Mouse (Mus musculus): ENCODE results near the gene Blmh.

Blmh gene

DNA sequence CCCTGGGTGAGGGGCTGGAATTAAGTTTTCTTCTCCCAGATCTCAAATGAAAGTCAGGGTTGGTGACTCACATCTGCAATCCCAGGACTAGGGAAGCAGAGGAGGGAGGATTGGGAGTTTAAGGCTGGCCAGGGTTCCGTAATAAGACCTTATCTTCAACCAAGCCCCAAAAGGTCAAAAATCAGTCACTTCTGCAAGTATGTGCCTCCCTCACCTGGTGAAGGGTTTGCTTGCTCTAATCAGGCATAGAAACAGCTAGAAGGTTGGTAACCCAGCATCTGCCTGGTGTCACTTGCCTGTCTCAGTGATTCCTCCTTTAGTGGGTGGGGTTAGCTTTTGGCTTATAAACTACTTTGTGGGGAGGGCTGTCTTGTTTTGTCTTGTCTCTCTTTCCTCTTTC, 77.8 kb downstream of the Blmh start:
- DNase-seq, result no peak

GRCm38 (mm10) chr11:77005881-77006280, 81.3 kb downstream of the Blmh start:
- no peak for DNase-seq

GRCm38 (mm10) chr11:77006616-77007015, 82.0 kb downstream of the Blmh start:
- no peak for DNase-seq

GRCm38 (mm10) chr11:77009069-77010025, 84.7 kb downstream of the Blmh start:
- DNase-seq, result no peak

- no peak for DNase-seq
These were observed 86.3 kb downstream of the Blmh start for GRCm38 (mm10) chr11:77010762-77011475.

DNA sequence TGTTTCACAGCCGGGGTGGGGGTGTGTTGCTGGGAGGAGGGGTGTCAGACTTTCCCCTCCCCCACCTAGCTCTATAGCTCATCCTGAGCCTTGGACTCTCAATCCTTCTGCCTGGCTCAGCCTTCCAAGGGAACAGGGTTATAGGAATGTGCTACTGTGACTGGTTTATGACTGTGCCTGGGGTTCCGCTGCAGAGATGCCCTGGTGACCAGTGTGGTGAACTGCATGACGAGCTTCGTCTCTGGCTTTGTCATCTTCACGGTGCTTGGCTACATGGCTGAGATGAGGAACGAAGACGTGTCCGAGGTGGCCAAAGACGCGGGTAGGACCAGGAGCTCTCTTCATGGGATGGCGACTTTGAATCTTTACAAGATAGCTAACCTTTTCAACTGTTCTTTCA, 93.4 kb downstream of the Blmh start:
- no peak for DNase-seq

DNA sequence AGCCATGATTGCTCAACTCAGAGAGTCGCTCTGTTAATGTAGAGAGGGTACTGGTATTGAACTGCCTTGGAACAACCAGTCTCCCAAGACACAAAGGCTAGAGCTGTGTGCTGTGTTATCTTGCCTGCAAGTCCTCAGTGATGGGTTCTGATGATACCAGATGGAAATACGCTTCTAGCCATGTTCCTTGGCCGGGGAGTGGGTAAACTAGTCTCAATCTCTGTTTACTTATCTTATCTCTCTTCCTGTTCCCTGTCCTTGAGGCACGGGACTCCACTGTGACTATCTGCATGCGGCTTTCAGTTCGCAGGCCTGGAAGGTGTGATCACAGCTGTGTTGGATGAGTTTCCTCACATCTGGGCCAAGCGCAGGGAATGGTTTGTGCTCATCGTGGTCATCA, 94.9 kb downstream of the Blmh start:
- no peak for DNase-seq

DNA sequence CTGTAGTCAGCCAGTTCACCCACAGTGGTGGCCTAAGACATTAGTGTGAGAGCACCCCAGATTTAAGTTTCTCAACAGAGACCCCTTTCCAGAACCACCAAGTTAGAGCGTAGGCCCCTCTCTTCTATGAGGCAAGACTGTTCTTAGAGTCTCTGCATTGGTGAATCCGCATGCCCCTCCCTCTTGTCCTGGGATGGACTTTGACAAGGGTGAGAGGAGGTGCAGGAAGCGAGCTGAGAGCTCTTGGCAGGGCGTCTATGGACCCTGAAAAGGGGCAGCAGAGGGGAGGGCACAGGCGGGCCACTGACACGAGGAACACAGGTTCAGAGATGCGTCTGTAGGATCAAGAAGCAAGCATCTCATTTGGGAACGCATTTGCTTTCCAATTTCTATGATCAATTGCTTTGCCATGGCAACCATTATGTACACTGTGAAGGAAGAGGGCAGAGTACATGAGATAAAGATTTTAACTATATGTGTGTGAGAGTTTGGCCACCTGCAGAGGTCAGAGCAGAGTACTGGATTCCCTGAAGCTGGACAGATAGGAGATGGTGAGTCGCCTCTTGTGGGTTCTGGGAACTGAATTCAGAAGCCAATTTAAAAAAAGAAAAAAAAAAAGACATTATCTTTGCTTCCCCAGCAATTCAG, 97.3 kb downstream of the Blmh start:
- no peak for DNase-seq

DNA sequence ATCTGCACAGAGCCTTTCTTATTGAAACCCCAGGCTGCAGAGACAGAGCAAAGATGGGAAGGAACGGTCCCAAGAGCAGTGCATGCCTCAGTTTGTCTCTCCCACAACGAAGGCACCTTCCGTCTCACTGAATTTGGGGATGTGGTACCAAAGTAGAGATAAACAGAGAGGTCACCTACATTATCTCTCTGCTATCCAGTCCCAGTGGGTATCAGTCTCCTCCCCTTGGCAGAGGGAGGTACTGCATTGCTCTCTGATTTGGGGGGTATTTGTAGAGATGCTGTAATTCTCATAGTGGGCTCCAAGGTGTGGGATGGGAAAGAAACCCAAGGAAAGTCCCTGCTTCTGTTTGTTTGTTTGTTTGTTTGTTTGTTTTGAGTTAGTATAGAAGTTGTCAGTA, 102.0 kb downstream of the Blmh start:
- DNase-seq, result no peak

DNA sequence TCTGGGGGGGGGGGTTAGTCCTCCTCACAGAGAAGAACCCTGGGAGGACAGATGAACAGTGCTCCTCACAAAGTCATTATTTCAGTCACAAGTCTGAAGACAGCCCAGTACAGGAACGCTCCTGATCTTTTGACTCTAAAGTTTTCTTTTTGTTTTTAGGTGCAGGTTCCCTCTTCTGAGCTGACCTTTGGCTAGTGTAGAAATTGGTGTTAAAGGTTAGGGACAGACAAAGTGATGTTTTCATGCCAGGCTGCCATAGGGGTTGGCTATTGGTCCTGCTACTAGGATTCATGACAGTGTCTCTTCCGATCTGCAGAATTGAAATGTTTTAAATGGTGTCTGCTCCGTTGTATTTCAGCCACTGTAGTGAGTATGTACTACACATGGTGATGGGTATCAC, 103.5 kb downstream of the Blmh start:
- DNase-seq, result no peak

DNA sequence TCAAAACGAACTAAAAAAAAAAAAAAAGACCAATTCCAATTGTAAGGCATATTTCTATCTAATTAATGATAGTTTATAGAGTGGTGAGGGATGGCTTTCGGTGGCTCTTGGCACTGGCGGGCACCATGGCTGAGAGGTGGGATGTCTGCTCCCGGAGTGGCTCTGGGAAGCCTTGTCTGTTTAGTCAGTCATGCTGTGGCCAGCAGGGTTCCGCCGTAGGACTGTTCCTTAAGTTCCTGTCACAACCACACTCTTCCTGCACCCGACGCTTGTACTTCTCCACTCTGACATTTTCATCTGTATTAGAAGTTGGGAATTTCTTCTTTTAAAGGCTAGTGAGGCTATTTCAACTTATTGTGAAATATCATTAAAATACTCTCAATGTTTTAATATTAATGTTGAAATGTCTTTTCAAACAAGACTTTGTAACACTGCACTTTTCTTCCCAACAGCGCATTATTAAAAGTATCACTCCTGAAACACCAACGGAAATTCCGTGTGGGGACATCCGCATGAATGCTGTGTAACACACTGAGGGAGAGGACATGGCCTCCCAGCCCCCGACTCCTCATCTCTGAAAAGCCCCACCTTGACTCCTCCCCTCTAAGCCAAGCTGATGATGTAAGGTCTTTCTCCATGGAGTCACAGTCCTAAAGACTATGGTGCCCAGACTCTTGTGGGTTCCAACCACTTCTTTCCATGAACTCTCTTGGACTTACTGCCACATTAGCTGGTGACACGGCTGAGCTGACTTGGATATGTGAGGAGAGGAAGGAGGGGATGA, 106.7 kb downstream of the Blmh start:
- no peak for DNase-seq
